Mouse (Mus musculus) olfactory bulb, adult 2 months (tissue): ENCODE measurements around the gene Lcorl. TPM values are rescaled to one million over a fixed set of nuclear protein-coding genes. Genes with fewer than 3 reads are reported as not detected.

Experiments
- H3K27ac ChIP-seq: fragments of 200-500 bp; 2 replicates; pipeline ENCODE4 v1.5.1; 2012; ENCODE audit warnings: low read depth, low read length; ENCODE audit not compliant: insufficient read depth
- H3K4me1 ChIP-seq: fragments of 200-500 bp; 2 replicates; pipeline ENCODE4 v1.6.1; 2012; ENCODE audit warnings: low read length; ENCODE audit not compliant: control insufficient read depth, insufficient read depth
- H3K4me3 ChIP-seq: fragments of 200-500 bp; 2 replicates; pipeline ENCODE4 v1.5.1; 2012; ENCODE audit warnings: mild to moderate bottlenecking, low read depth, low read length, moderate library complexity; ENCODE audit not compliant: insufficient read depth
- CTCF ChIP-seq: fragments of 200-500 bp; IDR thresholded peaks from 2 replicates; pipeline ENCODE4 v1.5.1; 2012; ENCODE audit warnings: low read depth, mild to moderate bottlenecking, low read length, moderate library complexity; ENCODE audit not compliant: insufficient read depth
- POLR2A ChIP-seq: fragments of 200-500 bp; IDR thresholded peaks from 2 replicates; pipeline ENCODE4 v1.6.1; 2012; ENCODE audit warnings: mild to moderate bottlenecking, low read depth, low read length, moderate library complexity; ENCODE audit not compliant: insufficient read depth
- WGBS: fragments of 180-500 bp; shearing (Covaris S2); methylation state at CpG from one replicate; pipeline ENCODE4 v1.1.7; 2018; 5-methylcytosine and 5-hydroxymethylcytosine counted together
- polyA plus RNA-seq: library from polyadenylated mRNA; stranded (reverse); fragments of >200 nt; gene quantifications from 2 replicates; pipeline ENCODE4 v1.2.4, GENCODE M21; 2012; ENCODE audit warnings: low replicate concordance; ENCODE audit not compliant: missing spikeins, insufficient read depth, insufficient read length

The Lcorl gene
- polyA plus RNA-seq, result not detected in 2 replicates

DNA sequence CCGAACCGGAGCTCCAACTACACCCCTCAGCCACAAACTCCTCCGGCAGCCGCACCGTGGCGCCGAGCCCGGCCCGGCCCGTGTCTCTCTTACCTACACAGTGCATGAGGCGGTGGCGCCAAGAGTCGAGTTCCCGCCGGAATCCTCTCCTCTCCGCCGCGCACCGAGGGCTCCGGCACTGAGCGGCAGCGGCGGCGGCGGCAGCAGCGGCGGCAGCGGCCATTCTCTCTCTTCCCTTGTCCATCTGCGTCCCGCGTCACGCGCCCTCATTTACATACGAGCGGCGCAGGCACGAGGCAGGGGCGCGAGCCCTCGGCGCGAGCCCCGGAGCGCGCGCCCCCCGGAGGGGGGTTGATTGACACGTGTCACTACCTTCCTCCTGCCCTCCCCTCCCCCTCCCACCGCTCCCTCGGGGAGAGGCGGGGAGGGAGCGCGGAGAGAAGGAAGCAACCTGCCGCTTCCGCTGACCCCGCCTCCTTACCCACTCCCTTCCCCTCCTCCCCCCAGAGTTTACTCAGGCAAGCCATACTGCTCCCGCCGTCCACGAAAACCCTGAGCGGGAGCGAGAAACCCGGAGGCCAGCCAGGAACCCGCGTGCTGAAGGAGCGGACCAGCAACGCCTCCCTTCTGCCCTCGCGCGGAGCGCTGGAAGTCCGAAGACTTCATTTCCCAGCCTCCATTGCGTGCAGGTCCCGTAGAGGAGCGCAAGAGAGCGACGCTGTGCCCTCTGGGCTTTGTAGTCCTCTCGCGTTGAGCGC, at the start of gene Lcorl:
TSS of gene Lcorl (minus strand) at position 362 of the 758 bp plus-strand sequence.
- H3K27ac ChIP-seq, result peak within 1 kb of the TSS; percentile 96
- H3K4me3 ChIP-seq, result peak within 1 kb of the TSS; percentile 97
- WGBS, result 1% methylated on average over 78 of the region's 79 CpGs
- 0 out of 2 replicates have a peak, but pooled peaks cover 2% of the 10 kb centered on the region for H3K4me1 ChIP-seq
- TF ChIP-seq POLR2A (peak; percentile 66), CTCF (no peak; the same call in 1 of the 2 replicates)

DNA sequence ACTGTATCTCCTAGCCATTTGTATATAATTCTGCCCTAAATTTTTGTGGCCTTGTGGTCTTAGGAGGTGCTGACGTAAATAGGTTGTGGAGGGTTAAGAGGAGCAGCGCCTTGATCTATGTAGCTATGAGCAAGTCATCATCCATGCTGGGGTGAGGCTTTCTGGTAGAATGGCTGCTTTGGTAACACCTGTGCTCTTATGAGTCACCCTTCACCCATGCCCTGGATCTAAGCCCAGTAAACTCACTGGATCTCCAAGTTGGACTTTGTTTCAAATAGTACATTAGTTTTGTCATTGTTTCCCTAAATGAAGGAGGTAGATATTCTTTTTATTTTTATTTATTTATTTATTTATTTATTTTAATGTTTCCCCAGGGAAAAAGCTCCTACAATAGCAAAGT, 47.3 kb upstream of the Lcorl start:
- Histone ChIP-seq H3K4me3 (no peak overlapping the region), H3K27ac (no peak overlapping the region), H3K4me1 (no peaks in the 10 kb centered on the region)
- TF ChIP-seq POLR2A (no peak), CTCF (no peak)
- 100% methylated on average over 2 of the region's 2 CpGs for WGBS

DNA sequence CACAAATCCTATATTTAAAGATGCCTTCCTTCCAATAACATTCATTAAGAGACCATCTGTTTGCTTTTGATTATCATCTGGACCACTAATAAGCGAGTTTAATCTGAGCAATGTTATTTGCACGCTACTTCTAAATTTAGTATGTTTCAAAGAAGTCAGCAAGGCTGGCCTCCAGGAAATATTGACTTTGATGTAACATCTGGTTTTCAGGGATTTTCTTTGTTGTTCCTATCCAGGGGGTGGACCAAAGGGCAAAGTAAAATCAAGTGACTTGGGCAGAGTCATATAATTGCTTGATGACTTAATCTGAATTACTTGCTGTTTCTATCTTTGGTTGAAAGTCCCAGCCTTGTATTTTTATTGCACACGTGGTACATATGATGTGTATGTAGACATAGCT, 45.8 kb upstream of the Lcorl start:
- 53% methylated on average over 3 of the region's 3 CpGs for WGBS
- H3K4me3 ChIP-seq, result no peak overlapping the region

DNA sequence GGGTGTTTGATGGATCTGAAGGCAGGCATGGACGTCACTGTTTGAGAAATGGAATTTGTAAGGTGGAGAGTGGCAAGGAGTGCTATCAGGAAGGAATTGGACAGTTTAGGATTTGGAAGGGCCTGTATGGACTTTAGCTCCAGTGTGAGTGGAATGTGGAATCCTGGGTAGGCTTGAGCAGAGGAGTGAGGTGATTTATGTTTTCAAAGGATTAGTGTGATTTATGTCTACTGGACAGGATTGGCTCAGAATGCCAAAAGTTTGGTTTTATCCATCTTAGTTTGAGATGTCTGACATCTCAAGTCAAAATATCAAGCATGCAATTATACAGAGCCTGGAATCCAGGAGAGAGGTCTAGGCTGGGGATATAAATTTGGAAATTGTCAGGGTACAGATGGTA, 37.9 kb upstream of the Lcorl start:
- Histone ChIP-seq H3K4me3 (no peak overlapping the region), H3K4me1 (no peaks in the 10 kb centered on the region), H3K27ac (no peak overlapping the region)
- 82% methylated on average over 1 of the region's 1 CpGs for WGBS
- TF ChIP-seq CTCF (no peak), POLR2A (no peak)

More for the DNA sequence above, 45.8 kb upstream of the Lcorl start:
- no peak overlapping the region for H3K27ac ChIP-seq
- H3K4me1 ChIP-seq, result no peaks in the 10 kb centered on the region
- TF ChIP-seq CTCF, result no peak

DNA sequence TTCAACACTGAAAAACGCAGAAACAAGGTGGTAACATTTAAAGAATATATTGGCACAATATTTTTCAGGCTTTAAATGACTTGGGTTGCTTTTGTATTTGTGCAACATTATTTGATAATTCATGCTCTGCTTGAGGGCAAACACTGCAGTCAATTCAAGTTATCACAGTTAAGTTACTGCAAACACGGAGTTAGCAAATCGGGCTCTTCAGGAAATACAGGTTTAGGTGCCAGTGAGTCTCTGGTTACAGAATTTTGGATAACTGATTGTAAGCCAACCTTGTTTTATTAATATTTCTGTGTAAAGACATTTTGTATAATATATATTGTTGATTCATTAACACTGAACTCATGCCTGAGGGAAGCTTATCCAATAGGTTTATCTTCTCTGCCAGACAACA, 36.3 kb upstream of the Lcorl start:
- Histone ChIP-seq H3K4me3 (no peak overlapping the region), H3K4me1 (no peaks in the 10 kb centered on the region), H3K27ac (no peak overlapping the region)
- TF ChIP-seq CTCF, result no peak
- no peak for TF ChIP-seq POLR2A
- WGBS, result 77% methylated on average over 3 of the region's 3 CpGs

DNA sequence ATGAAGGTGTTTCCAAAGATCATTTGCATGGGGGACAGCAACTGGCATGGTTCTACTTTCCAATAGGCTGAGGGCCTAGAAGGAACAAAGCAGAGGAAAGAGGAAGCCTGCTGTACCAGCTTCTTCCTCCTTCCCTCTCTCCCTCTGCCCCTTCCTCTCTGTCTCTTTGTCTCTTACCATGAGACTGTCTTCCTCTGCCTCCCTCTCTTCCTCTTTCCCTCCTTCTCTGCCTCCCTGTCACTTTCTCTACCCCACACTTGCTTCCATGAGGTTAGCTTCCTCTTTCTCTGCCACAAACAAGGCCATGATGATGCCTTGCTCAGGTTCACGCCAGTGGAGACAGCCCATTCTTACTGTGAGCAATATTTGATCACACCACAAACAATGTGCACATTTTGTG, 18.9 kb upstream of the Lcorl start:
- Histone ChIP-seq H3K27ac (no peak overlapping the region), H3K4me3 (no peak overlapping the region), H3K4me1 (no peaks in the 10 kb centered on the region)
- 100% methylated on average over 1 of the region's 1 CpGs for WGBS
- no peak for TF ChIP-seq POLR2A
- TF ChIP-seq CTCF, result no peak

DNA sequence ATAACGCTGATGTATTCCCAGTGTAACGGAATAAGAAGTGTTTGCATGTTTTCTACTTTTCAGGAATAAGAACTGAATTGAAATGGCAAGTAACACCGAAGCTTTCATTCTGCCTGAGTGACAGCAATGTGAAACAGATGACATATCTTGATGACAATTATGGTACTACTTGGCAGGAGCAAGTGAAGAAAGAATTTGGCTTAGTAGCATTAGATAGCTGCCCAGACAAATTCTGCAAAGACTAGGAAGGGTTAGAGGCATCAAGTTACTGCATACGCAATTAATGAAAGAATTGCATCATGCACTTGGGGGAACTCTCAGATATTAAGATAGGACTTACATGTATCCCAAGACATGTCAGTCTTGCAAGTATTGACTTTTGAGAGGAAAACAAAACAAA, 18.1 kb upstream of the Lcorl start:
- Histone ChIP-seq H3K4me1 (no peaks in the 10 kb centered on the region), H3K4me3 (no peak overlapping the region), H3K27ac (no peak overlapping the region)
- WGBS, result 76% methylated on average over 4 of the region's 4 CpGs
- TF ChIP-seq CTCF (no peak), POLR2A (no peak)

DNA sequence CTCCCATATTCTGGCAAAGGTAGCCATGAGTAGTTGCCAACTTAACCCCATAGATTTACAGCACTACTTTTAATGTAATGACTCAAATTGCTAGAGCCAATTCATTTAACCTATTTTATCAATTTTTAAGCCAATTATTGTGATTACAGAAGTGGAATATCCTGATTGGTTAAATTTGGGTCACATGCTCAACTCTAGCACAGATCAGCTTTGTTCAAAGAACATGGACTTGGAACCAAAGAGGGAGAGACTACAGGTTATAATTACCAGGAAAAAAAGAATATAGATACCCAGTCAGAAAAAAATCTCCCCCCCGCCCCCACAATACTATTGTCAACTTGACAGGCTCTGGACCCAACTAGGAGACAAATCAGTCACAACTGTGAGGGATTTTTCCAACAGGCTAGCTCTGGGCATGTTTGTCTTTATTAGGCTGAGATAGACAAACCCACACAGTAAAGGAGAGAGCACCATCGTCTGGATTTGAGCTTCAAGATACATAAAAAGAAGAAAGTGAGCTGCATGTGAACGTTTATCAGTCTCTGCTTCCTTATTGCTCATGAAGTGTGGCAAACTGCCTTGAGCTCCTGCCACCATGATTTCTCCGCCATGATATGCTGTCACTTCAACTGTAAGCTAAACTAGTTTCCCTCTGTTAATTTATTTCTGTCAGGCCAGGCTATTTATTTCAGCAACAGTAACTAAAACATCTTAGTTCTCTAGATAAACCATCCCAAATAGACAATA, 17.0 kb upstream of the Lcorl start:
- Histone ChIP-seq H3K27ac (no peak overlapping the region), H3K4me3 (no peak overlapping the region), H3K4me1 (no peaks in the 10 kb centered on the region)
- WGBS, result 86% methylated on average over 4 of the region's 4 CpGs
- TF ChIP-seq CTCF (no peak), POLR2A (no peak)

DNA sequence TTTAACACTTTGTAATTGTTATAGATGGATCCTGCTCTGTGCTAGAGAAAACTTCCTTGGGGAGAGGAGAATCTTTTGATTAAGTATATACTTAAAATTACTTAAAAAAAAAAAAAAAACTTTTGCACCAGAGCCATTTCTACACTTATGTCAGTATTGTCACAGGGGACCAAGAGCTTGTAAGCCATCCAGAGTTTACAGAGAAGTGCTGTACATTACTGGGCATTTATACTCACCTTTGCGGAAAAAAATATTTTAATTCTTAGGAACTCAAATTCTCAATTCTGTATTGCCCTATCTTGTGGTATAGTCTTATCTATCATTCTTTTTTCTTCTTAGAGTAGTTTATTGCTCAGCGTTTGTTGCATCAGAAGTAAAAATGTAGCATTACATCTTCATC, 953 bp upstream of the Lcorl start:
- TF ChIP-seq POLR2A (no peak), CTCF (no peak)
- 91% methylated on average over 2 of the region's 2 CpGs for WGBS
- Histone ChIP-seq H3K27ac (no peak overlapping the region), H3K4me1 (0 out of 2 replicates have a peak, but pooled peaks cover 2% of the 10 kb centered on the region), H3K4me3 (no peak overlapping the region)
